ENCODE assay signal across 8 mouse cellular contexts in the genomic region with DNA sequence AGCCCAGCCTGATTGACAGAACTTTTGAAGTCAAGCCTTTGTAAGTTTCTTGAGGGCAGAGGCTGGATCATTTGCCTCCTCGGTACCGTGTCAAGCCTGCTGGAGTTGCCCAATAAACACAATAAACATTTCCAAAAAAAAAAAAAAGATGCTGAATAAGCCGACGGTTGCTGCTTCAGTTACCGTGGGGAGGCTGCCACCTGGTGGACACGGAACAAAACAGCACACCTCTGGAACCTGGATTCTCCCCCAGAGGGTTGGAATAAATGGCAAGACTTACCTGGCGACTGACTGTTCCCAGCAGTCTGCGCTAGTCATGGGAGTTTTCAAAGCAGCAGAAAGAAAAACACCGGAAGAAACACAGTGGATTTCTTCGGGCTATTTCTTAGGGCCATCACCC.
DNase-seq lines count a peak whose midpoint lies in the region; ATAC-seq and TF ChIP-seq lines count a peak whose summit lies in the region.

No protein-coding gene starts in this region.

- 12% methylated on average over 10 of the region's 10 CpGs for WGBS in midbrain, embryonic 11.5 days
- WGBS in midbrain, embryonic 15.5 days = 9% methylated on average over 10 of the region's 10 CpGs
- 9% methylated on average over 10 of the region's 10 CpGs for WGBS in hindbrain, postnatal 0 days
- 7% methylated on average over 10 of the region's 10 CpGs for WGBS in midbrain, postnatal 0 days

- H3K4me3 ChIP-seq in midbrain, embryonic 11.5 days (ENCODE audit: low read depth, low read length) = no peak overlapping the region
- H3K4me3 ChIP-seq in midbrain, embryonic 15.5 days = no peak overlapping the region
- H3K4me3 ChIP-seq in brown adipose tissue, adult 24 weeks (ENCODE audit: insufficient read depth, low read depth, low read length) = peak overlapping the region; percentile 28
- no peak overlapping the region for H3K4me3 ChIP-seq in hindbrain, postnatal 0 days (ENCODE audit: low read length)
- H3K4me3 ChIP-seq in left cerebral cortex, adult 2 months = no peak overlapping the region
- H3K4me3 ChIP-seq in midbrain, postnatal 0 days (ENCODE audit: low read depth, low read length) = no peak overlapping the region

- H3K27ac ChIP-seq in midbrain, embryonic 11.5 days (ENCODE audit: low read depth, low read length) = no peak overlapping the region
- H3K27ac ChIP-seq in midbrain, embryonic 15.5 days = no peak overlapping the region
- peak overlapping the region; percentile 77 for H3K27ac ChIP-seq in brown adipose tissue, adult 24 weeks (replicated peaks; ENCODE audit: low read depth, low read length)
- H3K27ac ChIP-seq in hindbrain, postnatal 0 days = no peak overlapping the region
- H3K27ac ChIP-seq in left cerebral cortex, adult 2 months = no peak overlapping the region
- H3K27ac ChIP-seq in midbrain, postnatal 0 days (ENCODE audit: low read depth, low read length) = no peak overlapping the region

- no peak overlapping the region for H3K4me2 ChIP-seq in midbrain, embryonic 11.5 days
- H3K4me2 ChIP-seq in midbrain, embryonic 15.5 days = no peak overlapping the region
- H3K4me2 ChIP-seq in hindbrain, postnatal 0 days (ENCODE audit: low read depth, low read length) = no peak overlapping the region
- no peak overlapping the region for H3K4me2 ChIP-seq in midbrain, postnatal 0 days (ENCODE audit: low read depth, low read length, poor library complexity, severe bottlenecking)

- no peak for ATAC-seq in midbrain, embryonic 11.5 days (ENCODE audit: low FRiP score)
- no peak for ATAC-seq in midbrain, embryonic 15.5 days (replicated peaks)
- no peak for ATAC-seq in hindbrain, postnatal 0 days
- no peak for ATAC-seq in midbrain, postnatal 0 days (ENCODE audit: low FRiP score)

- H3K9ac ChIP-seq in midbrain, embryonic 11.5 days (ENCODE audit: low read length) = no peak overlapping the region
- H3K9ac ChIP-seq in midbrain, embryonic 15.5 days = no peak overlapping the region
- no peak overlapping the region for H3K9ac ChIP-seq in hindbrain, postnatal 0 days (replicated peaks; ENCODE audit: low read length)
- H3K9ac ChIP-seq in midbrain, postnatal 0 days (replicated peaks; ENCODE audit: low read length, poor library complexity, severe bottlenecking) = no peak overlapping the region

- no peaks in the 10 kb centered on the region for H3K9me3 ChIP-seq in midbrain, embryonic 11.5 days (ENCODE audit: control insufficient read depth, low read length)
- no peaks in the 10 kb centered on the region for H3K9me3 ChIP-seq in midbrain, embryonic 15.5 days
- no peaks in the 10 kb centered on the region for H3K9me3 ChIP-seq in hindbrain, postnatal 0 days (ENCODE audit: low read length)
- H3K9me3 ChIP-seq in midbrain, postnatal 0 days (ENCODE audit: low read length) = no peaks in the 10 kb centered on the region

- H3K4me1 ChIP-seq in midbrain, embryonic 11.5 days (ENCODE audit: control insufficient read depth, insufficient read depth, low read length) = no peaks in the 10 kb centered on the region
- H3K4me1 ChIP-seq in midbrain, embryonic 15.5 days = 0 out of 2 replicates have a peak, but pooled peaks cover 3% of the 10 kb centered on the region
- H3K4me1 ChIP-seq in brown adipose tissue, adult 24 weeks (ENCODE audit: control insufficient read depth, insufficient read depth, insufficient read length, low read length) = peaks cover 5% of the 10 kb centered on the region
- no peaks in the 10 kb centered on the region for H3K4me1 ChIP-seq in hindbrain, postnatal 0 days (ENCODE audit: insufficient read depth, low read length)
- H3K4me1 ChIP-seq in midbrain, postnatal 0 days (ENCODE audit: insufficient read depth, low read length) = no peaks in the 10 kb centered on the region

- intact Hi-C loops in left cerebral cortex, adult 2 months (cut with DNase I) = loop anchor here (1.0 to 10.0 kb wide), 5 partner anchors 78 to 450 kb away; a partner anchor contains a TSS

- H3K36me3 ChIP-seq in midbrain, embryonic 11.5 days (ENCODE audit: control insufficient read depth, insufficient read depth, low read length) = no peaks in the 10 kb centered on the region
- H3K36me3 ChIP-seq in midbrain, embryonic 15.5 days (replicated peaks) = no peaks in the 10 kb centered on the region
- H3K36me3 ChIP-seq in hindbrain, postnatal 0 days (ENCODE audit: insufficient read depth, low read length) = no peaks in the 10 kb centered on the region
- H3K36me3 ChIP-seq in midbrain, postnatal 0 days (ENCODE audit: insufficient read depth, low read length) = no peaks in the 10 kb centered on the region

- peak; percentile 94 for TF ChIP-seq CTCF in hindbrain, postnatal 0 days (IDR thresholded peaks at IDR 0.05; ENCODE audit: low read depth)
- TF ChIP-seq CTCF in left cerebral cortex, adult 2 months (IDR thresholded peaks at IDR 0.05) = peak; percentile 85
- peak; percentile 97 for TF ChIP-seq CTCF in midbrain, postnatal 0 days (IDR thresholded peaks at IDR 0.05)

- DNase-seq in midbrain, embryonic 11.5 days (ENCODE audit: low spot score, missing footprints) = peak; percentile 90
- DNase-seq in fibroblast of lung, adult 2 months (ENCODE audit: low read depth) = peak; percentile 27
- DNase-seq in hindbrain, postnatal 0 days (ENCODE audit: low spot score) = peak; percentile 87
- DNase-seq in left cerebral cortex, adult 2 months (ENCODE audit: extremely low spot score in 1 of 2, low spot score in 2 of 2) = peak; percentile 55 to 73
- DNase-seq in midbrain, postnatal 0 days (ENCODE audit: low spot score) = peak; percentile 69
- peak; percentile 50 for DNase-seq in thymus, postnatal 0 days (ENCODE audit: low spot score)

- no peaks in the 10 kb centered on the region for H3K27me3 ChIP-seq in midbrain, embryonic 11.5 days (ENCODE audit: control insufficient read depth, insufficient read depth, low read length)
- no peaks in the 10 kb centered on the region for H3K27me3 ChIP-seq in midbrain, embryonic 15.5 days (replicated peaks)
- H3K27me3 ChIP-seq in hindbrain, postnatal 0 days (ENCODE audit: insufficient read depth, low read length) = no peaks in the 10 kb centered on the region
- H3K27me3 ChIP-seq in midbrain, postnatal 0 days (ENCODE audit: insufficient read depth, low read length) = no peaks in the 10 kb centered on the region

Comparison
In these comparisons a context has a peak if more than half of its experiments do, and no peak if none do; other contexts are left out.
1. DNase-seq: peak in every context shown above with its lines; median percentile 90 in midbrain, embryonic 11.5 days; 87 in hindbrain, postnatal 0 days; 69 in midbrain, postnatal 0 days; 64 in left cerebral cortex, adult 2 months; 50 in thymus, postnatal 0 days; 27 in fibroblast of lung, adult 2 months.